18 mouse cellular contexts compared by ENCODE assay signal in the genomic region with DNA sequence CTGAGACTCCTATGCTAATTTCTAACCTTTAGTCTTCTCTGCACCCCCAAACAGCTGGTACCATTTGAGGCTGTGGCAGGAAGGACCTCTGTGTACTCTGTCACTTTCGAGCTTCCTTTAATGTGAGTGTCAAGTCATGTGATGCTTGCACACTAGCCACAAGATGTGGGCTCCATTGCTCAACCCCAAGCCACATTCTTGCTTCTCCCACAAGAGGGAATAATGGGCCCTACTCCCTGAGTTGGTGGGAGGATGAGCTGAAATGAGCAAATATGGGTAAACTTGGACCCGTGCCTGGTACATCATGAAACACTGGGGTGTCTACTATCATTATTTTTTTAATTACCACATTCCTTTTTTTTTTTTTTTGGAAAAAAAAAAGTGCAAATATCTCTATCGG.
DNase-seq lines count a peak whose midpoint lies in the region; ATAC-seq and TF ChIP-seq lines count a peak whose summit lies in the region.
"Had no signal": no experiment of that assay in that cellular context is flagged by ENCODE, and none has a peak within 500 bp of the region (broad histone marks: within the 10 kb centered on the region; RNA-seq: fewer than 3 reads in every experiment).

No protein-coding gene starts in this region.

- peak; percentile 10 for DNase-seq in lung, postnatal 25 days (ENCODE audit: low spot score)
- no peak for DNase-seq in lung, postnatal 14 days
- peak; percentile 57 to 60 for DNase-seq in layer of hippocampus, postnatal 36 days
- DNase-seq in adrenal gland, adult (ENCODE audit: inconsistent age in 2 of 2, low spot score in 1 of 2) = no peak
- DNase-seq in thymus, postnatal 25 days = no peak
- DNase-seq: adrenal gland, adult 2 months; cerebellum, adult 11-12 months; cerebellum, postnatal 25 days; kidney, adult 9 months; kidney, postnatal 36 days; right cerebral cortex, adult 18-20 months had no signal

- 0 out of 2 replicates have a peak overlapping the region, but pooled peaks have one; percentile 8 for H3K27ac ChIP-seq in bone marrow macrophage, adult 2 months (ENCODE audit: insufficient read depth, low read depth, low read length)
- H3K27ac ChIP-seq: embryonic facial prominence, embryonic 10.5 days; forebrain, embryonic 13.5 days; left cerebral cortex, adult 2 months had no signal

- no peak for TF ChIP-seq POLR2A in bone marrow macrophage, adult 2 months (IDR thresholded peaks at IDR 0.05; ENCODE audit: borderline replicate concordance, low read depth, low read length)

- no peak overlapping the region for H3K4me3 ChIP-seq in bone marrow macrophage, adult 2 months (ENCODE audit: insufficient read depth, low read length)
- H3K4me3 ChIP-seq: embryonic facial prominence, embryonic 10.5 days; forebrain, embryonic 13.5 days; heart, embryonic 12.5 days; left cerebral cortex, adult 2 months had no signal

- H3K4me1 ChIP-seq in bone marrow macrophage, adult 2 months (ENCODE audit: control insufficient read depth, insufficient read depth, low read length) = peaks cover 22% of the 10 kb centered on the region
- H3K4me1 ChIP-seq: embryonic facial prominence, embryonic 10.5 days; forebrain, embryonic 13.5 days had no signal

- ATAC-seq in hematopoietic stem cell, adult 5-6 weeks (replicated peaks in 1 of 2; ENCODE audit: insufficient read depth in 1 of 2, low FRiP score in 2 of 2, low TSS enrichment in 1 of 2, low read depth in 1 of 2, poor library complexity in 2 of 2, severe bottlenecking in 2 of 2) = peak; percentile 27 to 48; a peak in 3 of 4 replicates
- ATAC-seq: CD4-positive, CD25-positive, alpha-beta regulatory T cell, adult 4 months; forebrain, embryonic 13.5 days had no signal

- TF ChIP-seq CTCF in bone marrow macrophage, adult 2 months (IDR thresholded peaks at IDR 0.05; ENCODE audit: low read depth, low read length) = no peak

Comparison
In these comparisons a context has a peak if more than half of its experiments do, and no peak if none do; other contexts are left out.
1. DNase-seq: peak in lung, postnatal 25 days (single experiment) and layer of hippocampus, postnatal 36 days (2 of 2); none in lung, postnatal 14 days (single experiment), adrenal gland, adult (0 of 2) and thymus, postnatal 25 days (single experiment).